Mouse (Mus musculus): ENCODE data around the gene Cggbp1. TPM values are rescaled to one million over a fixed set of nuclear protein-coding genes. Genes with fewer than 3 reads are reported as not detected.
"Not testable (repeated sequence)": the region's sequence is repeated elsewhere in the genome, so short reads cannot be mapped to it uniquely, and the experiment has no call there.

Cggbp1 gene
- total RNA-seq, 1 experiment: 63.9 TPM

- Histone ChIP-seq H3K4me1 (ENCODE audit: control insufficient read depth in 2 of 2, insufficient read depth in 2 of 2, low read length in 2 of 2, poor library complexity in 1 of 2) (no peaks in the 10 kb centered on the region), H3K27ac (ENCODE audit: insufficient read depth, low read depth, low read length, poor library complexity, severe bottlenecking) (peak overlapping the region; percentile 73), H3K36me3 (ENCODE audit: control insufficient read depth, insufficient read depth, low read length, poor library complexity, severe bottlenecking) (peaks cover 12% of the 10 kb centered on the region), H3K9ac (ENCODE audit: insufficient read depth, low read depth, low read length, poor library complexity, severe bottlenecking) (peak overlapping the region; percentile 93), H3K4me3 (ENCODE audit: insufficient read depth in 1 of 2, low read depth in 1 of 2, low read length in 2 of 2, poor library complexity in 1 of 2, severe bottlenecking in 1 of 2) (peak overlapping the region; percentile 95 to 97), H3K9me3 (ENCODE audit: control insufficient read depth, insufficient read depth, low read depth, low read length) (no peaks in the 10 kb centered on the region)
- in situ Hi-C loops (cut with MboI; ENCODE audit: low sequenced_read_pairs in 2 of 2, unreplicated experiment in 2 of 2): no loop called here
- TF ChIP-seq ZC3H11A (IDR thresholded peaks at IDR 0.05; ENCODE audit: borderline replicate concordance, low read depth, low read length): no peak
- TF ChIP-seq ZNF384 (IDR thresholded peaks at IDR 0.05; ENCODE audit: low read depth, low read length): no peak
- no peak for TF ChIP-seq HCFC1 (IDR thresholded peaks at IDR 0.05; ENCODE audit: borderline replicate concordance, insufficient read depth, low read length)
- no peak for DNase-seq (ENCODE audit: low read depth, low spot score)
Measured at GRCm38 (mm10) chr16:64851085-64851562, 672 bp upstream of the Cggbp1 start.

- Histone ChIP-seq H3K9me3 (ENCODE audit: control insufficient read depth, insufficient read depth, low read depth, low read length) (no peaks in the 10 kb centered on the region), H3K27ac (ENCODE audit: insufficient read depth, low read depth, low read length, poor library complexity, severe bottlenecking) (peak overlapping the region; percentile 92), H3K4me1 (ENCODE audit: control insufficient read depth in 2 of 2, insufficient read depth in 2 of 2, low read length in 2 of 2, poor library complexity in 1 of 2) (no peaks in the 10 kb centered on the region), H3K4me3 (ENCODE audit: insufficient read depth in 1 of 2, low read depth in 1 of 2, low read length in 2 of 2, poor library complexity in 1 of 2, severe bottlenecking in 1 of 2) (peak overlapping the region; percentile 98), H3K9ac (ENCODE audit: insufficient read depth, low read depth, low read length, poor library complexity, severe bottlenecking) (peak overlapping the region; percentile 98), H3K36me3 (ENCODE audit: control insufficient read depth, insufficient read depth, low read length, poor library complexity, severe bottlenecking) (peaks cover 12% of the 10 kb centered on the region)
- no peak for DNase-seq (ENCODE audit: low read depth, low spot score)
- in situ Hi-C loops (cut with MboI; ENCODE audit: low sequenced_read_pairs in 2 of 2, unreplicated experiment in 2 of 2): no loop called here
- TF ChIP-seq ZC3H11A (IDR thresholded peaks at IDR 0.05; ENCODE audit: borderline replicate concordance, low read depth, low read length) (no peak), MAFK (IDR thresholded peaks at IDR 0.05; ENCODE audit: insufficient read depth, low read depth, low read length) (no peak), CHD2 (IDR thresholded peaks at IDR 0.05; ENCODE audit: low read depth, low read length) (no peak), ZNF384 (IDR thresholded peaks at IDR 0.05; ENCODE audit: low read depth, low read length) (no peak), HCFC1 (IDR thresholded peaks at IDR 0.05; ENCODE audit: borderline replicate concordance, insufficient read depth, low read length) (no peak)
Measured at GRCm38 (mm10) chr16:64852441-64852871, 660 bp downstream of the Cggbp1 start.

- Histone ChIP-seq H3K4me3 (ENCODE audit: insufficient read depth in 1 of 2, low read depth in 1 of 2, low read length in 2 of 2, poor library complexity in 1 of 2, severe bottlenecking in 1 of 2) (peak overlapping the region; percentile 97 to 98), H3K36me3 (ENCODE audit: control insufficient read depth, insufficient read depth, low read length, poor library complexity, severe bottlenecking) (peaks cover 12% of the 10 kb centered on the region), H3K4me1 (ENCODE audit: control insufficient read depth in 2 of 2, insufficient read depth in 2 of 2, low read length in 2 of 2, poor library complexity in 1 of 2) (no peaks in the 10 kb centered on the region), H3K9ac (ENCODE audit: insufficient read depth, low read depth, low read length, poor library complexity, severe bottlenecking) (peak overlapping the region; percentile 98), H3K27ac (ENCODE audit: insufficient read depth, low read depth, low read length, poor library complexity, severe bottlenecking) (peak overlapping the region; percentile 92), H3K9me3 (ENCODE audit: control insufficient read depth, insufficient read depth, low read depth, low read length) (no peaks in the 10 kb centered on the region)
- in situ Hi-C loops (cut with MboI; ENCODE audit: low sequenced_read_pairs in 2 of 2, unreplicated experiment in 2 of 2): no loop called here
- no peak for DNase-seq (ENCODE audit: low read depth, low spot score)
- TF ChIP-seq HCFC1 (IDR thresholded peaks at IDR 0.05; ENCODE audit: borderline replicate concordance, insufficient read depth, low read length) (no peak), CHD2 (IDR thresholded peaks at IDR 0.05; ENCODE audit: low read depth, low read length) (no peak), ZNF384 (IDR thresholded peaks at IDR 0.05; ENCODE audit: low read depth, low read length) (no peak), ZC3H11A (IDR thresholded peaks at IDR 0.05; ENCODE audit: borderline replicate concordance, low read depth, low read length) (no peak), MAFK (IDR thresholded peaks at IDR 0.05; ENCODE audit: insufficient read depth, low read depth, low read length) (no peak)
Measured at GRCm38 (mm10) chr16:64852891-64853290, 1.1 kb downstream of the Cggbp1 start.

GRCm38 (mm10) chr16:64856946-64857345 lies 5.2 kb downstream of the Cggbp1 start:
- no peak overlapping the region for H3K27ac ChIP-seq (ENCODE audit: insufficient read depth, low read depth, low read length, poor library complexity, severe bottlenecking)
- no peak for DNase-seq (ENCODE audit: low read depth, low spot score)
- no peaks in the 10 kb centered on the region for H3K4me1 ChIP-seq (ENCODE audit: control insufficient read depth in 2 of 2, insufficient read depth in 2 of 2, low read length in 2 of 2, poor library complexity in 1 of 2)
- TF ChIP-seq ZNF384 (IDR thresholded peaks at IDR 0.05; ENCODE audit: low read depth, low read length): no peak
- peak; percentile 67 for TF ChIP-seq MAFK (IDR thresholded peaks at IDR 0.05; ENCODE audit: insufficient read depth, low read depth, low read length)
- no peak for TF ChIP-seq CHD2 (IDR thresholded peaks at IDR 0.05; ENCODE audit: low read depth, low read length)
- TF ChIP-seq HCFC1 (IDR thresholded peaks at IDR 0.05; ENCODE audit: borderline replicate concordance, insufficient read depth, low read length): no peak
- TF ChIP-seq ZC3H11A (IDR thresholded peaks at IDR 0.05; ENCODE audit: borderline replicate concordance, low read depth, low read length): no peak
- in situ Hi-C loops (cut with MboI; ENCODE audit: low sequenced_read_pairs in 2 of 2, unreplicated experiment in 2 of 2): no loop called here
- no peaks in the 10 kb centered on the region for H3K9me3 ChIP-seq (ENCODE audit: control insufficient read depth, insufficient read depth, low read depth, low read length)
- H3K36me3 ChIP-seq (ENCODE audit: control insufficient read depth, insufficient read depth, low read length, poor library complexity, severe bottlenecking): peaks cover 12% of the 10 kb centered on the region
- H3K9ac ChIP-seq (ENCODE audit: insufficient read depth, low read depth, low read length, poor library complexity, severe bottlenecking): no peak overlapping the region
- no peak overlapping the region for H3K4me3 ChIP-seq (ENCODE audit: insufficient read depth in 1 of 2, low read depth in 1 of 2, low read length in 2 of 2, poor library complexity in 1 of 2, severe bottlenecking in 1 of 2)

DNA sequence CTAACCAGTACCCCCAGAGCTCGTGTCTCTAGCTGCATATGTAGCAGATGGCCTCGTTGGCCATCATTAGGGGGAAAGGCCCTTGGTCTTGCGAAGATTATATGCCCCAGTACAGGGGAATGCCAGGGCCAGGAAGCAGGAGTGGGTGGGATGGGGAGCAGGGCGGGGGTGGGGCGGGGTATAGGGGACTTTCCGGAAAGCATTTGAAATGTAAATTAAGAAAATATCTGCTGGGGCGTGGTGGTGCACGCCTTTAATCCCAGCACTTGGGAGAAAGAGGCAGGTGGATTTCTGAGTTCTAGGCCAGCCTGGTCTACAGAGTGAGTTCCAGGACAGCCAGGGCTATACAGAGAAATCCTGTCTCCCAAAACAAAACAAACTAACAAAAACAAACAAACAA lies 14.0 kb downstream of the Cggbp1 start:
- in situ Hi-C loops (cut with MboI; ENCODE audit: low sequenced_read_pairs in 2 of 2, unreplicated experiment in 2 of 2); H3K9ac ChIP-seq (ENCODE audit: insufficient read depth, low read depth, low read length, poor library complexity, severe bottlenecking); H3K4me1 ChIP-seq (ENCODE audit: control insufficient read depth in 2 of 2, insufficient read depth in 2 of 2, low read length in 2 of 2, poor library complexity in 1 of 2); DNase-seq (ENCODE audit: low read depth, low spot score); H3K4me3 ChIP-seq (ENCODE audit: insufficient read depth in 1 of 2, low read depth in 1 of 2, low read length in 2 of 2, poor library complexity in 1 of 2, severe bottlenecking in 1 of 2); H3K9me3 ChIP-seq (ENCODE audit: control insufficient read depth, insufficient read depth, low read depth, low read length); H3K36me3 ChIP-seq (ENCODE audit: control insufficient read depth, insufficient read depth, low read length, poor library complexity, severe bottlenecking): not testable (repeated sequence)
- peak overlapping the region; percentile 71; the same call in 1 of the 2 replicates for H3K27ac ChIP-seq (ENCODE audit: insufficient read depth, low read depth, low read length, poor library complexity, severe bottlenecking)
